8 mouse cellular contexts compared by ENCODE assay signal in the genomic region with DNA sequence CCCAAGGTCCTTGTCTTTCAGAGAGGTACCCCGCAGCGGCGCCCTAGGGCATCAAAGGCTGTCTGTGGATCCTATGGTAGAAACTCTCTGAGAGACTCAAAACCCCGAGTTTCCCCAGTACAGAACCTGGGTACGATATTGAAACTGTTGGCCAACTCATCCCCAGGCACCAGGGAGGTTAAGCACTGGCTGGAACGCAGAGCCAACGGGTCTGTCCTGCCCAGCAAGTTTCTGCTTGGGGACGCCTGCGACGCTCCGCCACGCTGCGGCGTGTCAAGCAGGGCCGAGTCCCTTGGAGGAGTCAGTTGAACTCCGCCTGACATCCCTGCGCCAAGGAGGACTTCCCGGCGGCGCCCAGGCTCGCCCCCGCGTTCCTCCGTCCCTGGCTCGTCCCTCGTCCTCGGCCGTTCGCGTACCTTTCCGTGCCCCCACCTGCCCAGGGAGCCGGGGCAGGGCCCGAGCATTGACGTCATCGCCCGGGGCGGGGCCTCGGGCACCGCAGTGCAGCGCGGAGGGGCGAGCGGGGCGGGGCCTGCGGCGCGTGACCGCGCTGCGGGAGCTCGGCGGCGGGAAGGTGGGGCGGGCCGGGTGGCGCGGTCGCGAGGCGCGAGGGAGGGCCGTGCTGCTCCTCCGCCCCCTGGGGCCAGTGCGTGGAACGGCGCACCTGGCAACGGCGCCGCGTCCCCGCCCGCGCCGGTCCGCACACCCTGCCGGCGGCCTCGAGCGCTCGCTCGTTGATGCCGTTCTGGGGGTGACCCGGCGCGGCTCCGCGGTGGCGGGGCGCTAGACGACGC. TPM values are rescaled to one million over a fixed set of nuclear protein-coding genes. Genes with fewer than 3 reads are reported as not detected.
A peak's percentile ranks its signal among the peaks of the same experiment; 100 is the strongest.
DNase-seq lines count a peak whose midpoint lies in the region; ATAC-seq and TF ChIP-seq lines count a peak whose summit lies in the region.

A gene (plus strand): TSS at position 577 of the 794 bp plus-strand sequence.

- peaks cover 9% of the 10 kb centered on the region; the same call in 1 of the 2 replicates for H3K4me1 ChIP-seq in forebrain, embryonic 12.5 days
- H3K4me1 ChIP-seq in heart, embryonic 15.5 days (replicated peaks) = peaks cover 10% of the 10 kb centered on the region
- no peaks in the 10 kb centered on the region for H3K4me1 ChIP-seq in liver, embryonic 14.5 days (replicated peaks; ENCODE audit: control insufficient read depth in 2 of 2, insufficient read depth in 2 of 2, low read length in 1 of 2)
- no peaks in the 10 kb centered on the region for H3K4me1 ChIP-seq in neural tube, embryonic 11.5 days (ENCODE audit: control insufficient read depth, insufficient read depth, low read length)
- no peaks in the 10 kb centered on the region; the same call in 1 of the 2 replicates for H3K4me1 ChIP-seq in stomach, embryonic 16.5 days (ENCODE audit: control insufficient read depth, insufficient read depth, low read length)

- no peak for TF ChIP-seq CTCF in liver, embryonic 14.5 days (IDR thresholded peaks at IDR 0.05; ENCODE audit: low read depth)

- DNase-seq in monocyte, adult 2 months (ENCODE audit: low read depth in 1 of 2, low spot score in 2 of 2) = peak; percentile 33 to 69
- peak; percentile 85 to 93 for DNase-seq in kidney, postnatal 25 days
- no peak for DNase-seq in liver, embryonic 14.5 days (ENCODE audit: low read depth in 3 of 3, low spot score in 3 of 3)
- peak; percentile 77 for DNase-seq in neural tube, embryonic 11.5 days (ENCODE audit: low spot score)

- peaks cover 78% of the 10 kb centered on the region for H3K27me3 ChIP-seq in forebrain, embryonic 12.5 days
- peaks cover 67% of the 10 kb centered on the region for H3K27me3 ChIP-seq in heart, embryonic 15.5 days
- H3K27me3 ChIP-seq in liver, embryonic 14.5 days (ENCODE audit: control insufficient read depth, insufficient read depth, low read length) = peaks cover 53% of the 10 kb centered on the region
- peaks cover 54% of the 10 kb centered on the region for H3K27me3 ChIP-seq in neural tube, embryonic 11.5 days (ENCODE audit: control insufficient read depth, insufficient read depth, low read length)
- H3K27me3 ChIP-seq in stomach, embryonic 16.5 days (ENCODE audit: control insufficient read depth, insufficient read depth, low read length) = peaks cover 8% of the 10 kb centered on the region

- no peak within 1 kb of the TSS for H3K27ac ChIP-seq in forebrain, embryonic 12.5 days
- H3K27ac ChIP-seq in heart, embryonic 15.5 days = peak within 1 kb of the TSS; percentile 20; the same call in 1 of the 2 replicates
- no peak within 1 kb of the TSS for H3K27ac ChIP-seq in liver, embryonic 14.5 days
- H3K27ac ChIP-seq in neural tube, embryonic 11.5 days (ENCODE audit: low read depth, low read length) = no peak within 1 kb of the TSS
- peak within 1 kb of the TSS; percentile 47 for H3K27ac ChIP-seq in stomach, embryonic 16.5 days (ENCODE audit: low read length)

- under 1% methylated on average over 72 of the region's 91 CpGs for WGBS in forebrain, embryonic 12.5 days
- WGBS in heart, embryonic 15.5 days = under 1% methylated on average over 76 of the region's 91 CpGs
- under 1% methylated on average over 89 of the region's 91 CpGs for WGBS in liver, embryonic 14.5 days (ENCODE audit: insufficient replicate concordance)
- WGBS in neural tube, embryonic 11.5 days = under 1% methylated on average over 86 of the region's 91 CpGs
- WGBS in stomach, embryonic 16.5 days = under 1% methylated on average over 91 of the region's 91 CpGs

- H3K4me2 ChIP-seq in forebrain, embryonic 12.5 days = peak within 1 kb of the TSS; percentile 95
- H3K4me2 ChIP-seq in heart, embryonic 15.5 days = peak within 1 kb of the TSS; percentile 100
- H3K4me2 ChIP-seq in liver, embryonic 14.5 days (ENCODE audit: low read depth) = peak within 1 kb of the TSS; percentile 68
- H3K4me2 ChIP-seq in neural tube, embryonic 11.5 days (ENCODE audit: low read depth) = peak within 1 kb of the TSS; percentile 100
- peak within 1 kb of the TSS; percentile 98 for H3K4me2 ChIP-seq in stomach, embryonic 16.5 days (ENCODE audit: low read depth, low read length)

- no peak for ATAC-seq in monocyte, adult 5-6 weeks (replicated peaks; ENCODE audit: insufficient number of reproducible peaks, low FRiP score, low TSS enrichment, poor library complexity, severe bottlenecking)
- ATAC-seq in forebrain, embryonic 12.5 days (ENCODE audit: low FRiP score) = peak; percentile 93
- peak; percentile 81 for ATAC-seq in heart, embryonic 15.5 days (replicated peaks; ENCODE audit: insufficient number of reproducible peaks, insufficient read depth, low FRiP score, low read depth)
- peak; percentile 70 for ATAC-seq in liver, embryonic 14.5 days (ENCODE audit: insufficient read depth)
- peak; percentile 85 for ATAC-seq in neural tube, embryonic 11.5 days (ENCODE audit: insufficient read depth, low FRiP score, low TSS enrichment)
- peak; percentile 90 for ATAC-seq in stomach, embryonic 16.5 days (ENCODE audit: insufficient read depth, low FRiP score)

- no peak for TF ChIP-seq EP300 in liver, embryonic 14.5 days (IDR thresholded peaks at IDR 0.05; ENCODE audit: low read depth)

- no peaks in the 10 kb centered on the region for H3K36me3 ChIP-seq in forebrain, embryonic 12.5 days (replicated peaks)
- H3K36me3 ChIP-seq in heart, embryonic 15.5 days = no peaks in the 10 kb centered on the region
- H3K36me3 ChIP-seq in liver, embryonic 14.5 days (replicated peaks; ENCODE audit: control insufficient read depth, insufficient read depth, low read depth) = no peaks in the 10 kb centered on the region
- H3K36me3 ChIP-seq in neural tube, embryonic 11.5 days (ENCODE audit: control insufficient read depth, insufficient read depth, low read length) = no peaks in the 10 kb centered on the region
- H3K36me3 ChIP-seq in stomach, embryonic 16.5 days (ENCODE audit: control insufficient read depth, insufficient read depth, low read length) = no peaks in the 10 kb centered on the region

- H3K9me3 ChIP-seq in forebrain, embryonic 12.5 days = no peaks in the 10 kb centered on the region
- no peaks in the 10 kb centered on the region for H3K9me3 ChIP-seq in heart, embryonic 15.5 days (replicated peaks)
- no peaks in the 10 kb centered on the region for H3K9me3 ChIP-seq in liver, embryonic 14.5 days (ENCODE audit: control insufficient read depth, low read length)
- no peaks in the 10 kb centered on the region for H3K9me3 ChIP-seq in neural tube, embryonic 11.5 days (ENCODE audit: control insufficient read depth, low read length)
- no peaks in the 10 kb centered on the region for H3K9me3 ChIP-seq in stomach, embryonic 16.5 days (replicated peaks; ENCODE audit: control insufficient read depth, low read length)

- H3K9ac ChIP-seq in forebrain, embryonic 12.5 days = peak within 1 kb of the TSS; percentile 65
- peak within 1 kb of the TSS; percentile 66 for H3K9ac ChIP-seq in heart, embryonic 15.5 days
- no peak within 1 kb of the TSS for H3K9ac ChIP-seq in liver, embryonic 14.5 days (replicated peaks)
- peak within 1 kb of the TSS; percentile 67 for H3K9ac ChIP-seq in neural tube, embryonic 11.5 days (ENCODE audit: low read length)
- peak within 1 kb of the TSS; percentile 81 for H3K9ac ChIP-seq in stomach, embryonic 16.5 days (ENCODE audit: low read length)

- peak within 1 kb of the TSS; percentile 65 for H3K4me3 ChIP-seq in forebrain, embryonic 12.5 days (replicated peaks)
- H3K4me3 ChIP-seq in heart, embryonic 15.5 days = peak within 1 kb of the TSS; percentile 81
- H3K4me3 ChIP-seq in liver, embryonic 14.5 days (ENCODE audit: insufficient read depth in 1 of 2, low read depth in 2 of 2, low read length in 2 of 2) = peak within 1 kb of the TSS; percentile 52 to 55
- peak within 1 kb of the TSS; percentile 69 for H3K4me3 ChIP-seq in neural tube, embryonic 11.5 days (ENCODE audit: low read depth, low read length)
- peak within 1 kb of the TSS; percentile 78 for H3K4me3 ChIP-seq in stomach, embryonic 16.5 days (replicated peaks; ENCODE audit: low read length)

RNA-seq across cellular contexts. Expression of the gene that starts here (rescaled TPM):
- total RNA-seq in monocyte, adult 5-6 weeks (2017) = 1.9 to 4.5 TPM (median 2.5 TPM) in 3 replicates
- polyA plus RNA-seq in forebrain, embryonic 12.5 days (2016; fragmentation: Nextera tagmentation; extraction: Ambion mirVana) = 1.2 and 1.5 TPM in 2 replicates
- polyA plus RNA-seq in heart, embryonic 15.5 days (2015; fragmentation: Nextera tagmentation; extraction: Ambion mirVana) = 0.83 and 5.2 TPM in 2 replicates
- polyA plus RNA-seq in liver, embryonic 14.5 days (2012; rRNA removed) = 0.23 and 0.34 TPM in 2 replicates
- polyA plus RNA-seq in liver, embryonic 14.5 days (2014; fragmentation: Nextera tagmentation; extraction: Ambion mirVana) = 0.29 and 0.44 TPM in 2 replicates
- polyA plus RNA-seq in neural tube, embryonic 11.5 days (2014; fragmentation: Nextera tagmentation; extraction: Ambion mirVana) = 0.90 and 1.2 TPM in 2 replicates
- polyA plus RNA-seq in stomach, embryonic 16.5 days (2015; fragmentation: Nextera tagmentation; extraction: Ambion mirVana) = 9.2 and 9.9 TPM in 2 replicates

Comparison
In these comparisons a context has a peak if more than half of its experiments do, and no peak if none do; other contexts are left out.
1. Peak in ATAC-seq, H3K4me3 ChIP-seq and H3K4me2 ChIP-seq in liver, embryonic 14.5 days; RNA of the gene not detected or under 1 TPM.
2. DNase-seq: peak in monocyte, adult 2 months (2 of 2), kidney, postnatal 25 days (2 of 2) and neural tube, embryonic 11.5 days (single experiment); none in liver, embryonic 14.5 days (0 of 3).
3. H3K27ac ChIP-seq: peak in heart, embryonic 15.5 days (single experiment) and stomach, embryonic 16.5 days (single experiment); none in forebrain, embryonic 12.5 days (single experiment), liver, embryonic 14.5 days (single experiment) and neural tube, embryonic 11.5 days (single experiment).
4. Peak in every context shown above with its lines, with median percentiles within 50 percentile points of each other: H3K4me2 ChIP-seq and H3K4me3 ChIP-seq.